Mouse (Mus musculus) forebrain, postnatal 0 days (tissue): ENCODE measurements around the gene Papolb. TPM values are rescaled to one million over a fixed set of nuclear protein-coding genes. Genes with fewer than 3 reads are reported as not detected.

ENCODE experiments used
- ATAC-seq: fragments of 200-750 bp; cut with Nextera tagmentation; 2 replicates; pipeline ENCODE4 v1.8.0; 2017; ENCODE audit warnings: mild to moderate bottlenecking, moderate library complexity
- DNase-seq: peaks from one replicate; pipeline ENCODE4 v3.0.0-alpha.2; 2015
- H3K27ac ChIP-seq: fragments of 300-500 bp; sonication (generic); 2 replicates; pipeline ENCODE4 v1.5.1; 2014; ENCODE audit warnings: low read depth, mild to moderate bottlenecking, antibody characterized with exemption, low read length, moderate library complexity, mixed read lengths
- H3K27me3 ChIP-seq: fragments of 300-500 bp; sonication (generic); 2 replicates; pipeline ENCODE4 v1.6.1; 2014; ENCODE audit warnings: mild to moderate bottlenecking, low read length, mixed read lengths; ENCODE audit not compliant: insufficient read depth
- H3K36me3 ChIP-seq: fragments of 300-500 bp; sonication (generic); 2 replicates; pipeline ENCODE4 v1.6.1; 2014; ENCODE audit warnings: mild to moderate bottlenecking, moderate library complexity; ENCODE audit not compliant: insufficient read depth
- H3K4me1 ChIP-seq: fragments of 300-500 bp; sonication (generic); 2 replicates; pipeline ENCODE4 v1.6.1; 2014; ENCODE audit warnings: antibody characterized with exemption; ENCODE audit not compliant: insufficient read depth
- H3K4me2 ChIP-seq: fragments of 300-500 bp; sonication (generic); 2 replicates; pipeline ENCODE4 v1.6.1; 2014; ENCODE audit warnings: low read depth, mild to moderate bottlenecking, moderate library complexity
- H3K4me3 ChIP-seq: fragments of 300-500 bp; sonication (generic); 2 replicates; pipeline ENCODE4 v1.5.1; 2014; ENCODE audit warnings: low read depth, low read length, mixed read lengths
- H3K9ac ChIP-seq: fragments of 300-500 bp; sonication (generic); 2 replicates; pipeline ENCODE4 v1.6.1; 2014; ENCODE audit warnings: mild to moderate bottlenecking
- H3K9me3 ChIP-seq: fragments of 300-500 bp; sonication (generic); 2 replicates; pipeline ENCODE4 v1.6.1; 2016; ENCODE audit warnings: low read length
- CTCF ChIP-seq: sonication (generic); IDR thresholded peaks from 2 replicates; pipeline ENCODE4 v1.5.1; 2016; ENCODE audit warnings: antibody characterized with exemption, control low read depth, low read depth
- WGBS: fragments of 180-500 bp; shearing (Covaris S2); extraction: QIAGEN DNeasy Blood & Tissue Kit; methylation state at CpG from one replicate; pipeline ENCODE4 v1.1.7; 2014; 5-methylcytosine and 5-hydroxymethylcytosine counted together
- polyA plus RNA-seq: library from polyadenylated mRNA; unstranded; fragments of >200 nt; fragmentation: Nextera tagmentation; extraction: Ambion mirVana; gene quantifications from 2 replicates; pipeline ENCODE4 v1.2.1, GENCODE M21; 2015
- total RNA-seq: library from RNA; depleted of rRNA; stranded (reverse); fragments of >200 nt; gene quantifications from 2 replicates; pipeline ENCODE4 v1.2.3, GENCODE M21; 2014

The Papolb gene
- total and polyA plus RNA-seq, 2 experiments from 2014 or later: 0.12 to 0.38 TPM

DNA sequence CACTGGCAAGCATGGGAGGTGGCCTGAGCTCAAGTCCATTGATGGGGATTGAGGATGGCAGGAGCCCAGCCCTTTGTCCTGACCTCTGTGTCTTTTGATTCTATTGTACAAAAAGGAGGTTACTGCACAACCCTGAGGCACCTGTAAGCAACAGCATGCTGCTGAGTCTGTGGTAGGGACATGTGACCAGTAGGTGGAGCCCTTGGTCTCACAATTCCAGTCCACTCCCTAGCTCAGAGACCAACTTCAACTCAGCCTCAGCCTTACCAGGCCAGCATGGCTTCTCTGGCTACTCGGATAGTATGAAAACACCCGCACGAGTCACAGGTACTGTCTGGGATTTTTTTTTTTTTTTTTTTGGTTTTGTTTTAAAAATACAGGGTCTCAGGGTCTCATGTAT lies 27.5 kb downstream of the Papolb start:
- Histone ChIP-seq H3K9me3 (no peaks in the 10 kb centered on the region), H3K4me2 (no peak overlapping the region), H3K4me3 (no peak overlapping the region), H3K4me1 (no peaks in the 10 kb centered on the region), H3K27ac (no peak overlapping the region), H3K27me3 (no peaks in the 10 kb centered on the region), H3K9ac (no peak overlapping the region), H3K36me3 (peaks cover 8% of the 10 kb centered on the region; the same call in 1 of the 2 replicates)
- DNase-seq (peak; percentile 83), ATAC-seq (peak; percentile 96)
- peak; percentile 90 for TF ChIP-seq CTCF
- 4% methylated on average over 3 of the region's 3 CpGs for WGBS

GRCm38 (mm10) chr5:142500918-142501317 lies 29.0 kb downstream of the Papolb start:
- H3K9ac ChIP-seq: no peak overlapping the region
- H3K27me3 ChIP-seq: no peaks in the 10 kb centered on the region
- WGBS: 81% methylated on average over 10 of the region's 10 CpGs
- no peak for TF ChIP-seq CTCF
- DNase-seq (no peak), ATAC-seq (no peak)
- no peaks in the 10 kb centered on the region for H3K9me3 ChIP-seq
- H3K4me2 ChIP-seq: no peak overlapping the region
- H3K4me3 ChIP-seq: no peak overlapping the region
- no peak overlapping the region for H3K27ac ChIP-seq
- no peaks in the 10 kb centered on the region for H3K4me1 ChIP-seq
- peaks cover 7% of the 10 kb centered on the region; the same call in 1 of the 2 replicates for H3K36me3 ChIP-seq

DNA sequence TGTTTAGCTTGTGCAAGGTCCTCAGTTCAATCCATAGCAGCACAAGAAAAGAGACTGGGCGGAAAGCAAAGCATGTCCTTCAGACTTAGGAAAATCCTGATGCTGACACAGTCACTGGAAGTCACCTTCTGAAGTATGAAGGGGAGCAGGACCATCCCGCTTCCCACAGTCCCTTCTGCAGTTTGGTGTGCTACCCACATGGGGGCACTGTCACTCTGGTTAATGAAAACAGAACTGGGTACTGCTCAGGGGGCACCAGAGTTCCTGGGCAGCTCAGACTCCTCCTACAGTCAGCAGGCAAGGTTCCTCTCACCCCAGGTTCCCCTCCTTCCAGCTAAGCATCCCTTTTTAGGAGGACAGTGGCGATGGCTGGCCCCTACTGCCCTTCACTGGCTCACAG lies 30.9 kb downstream of the Papolb start:
- ATAC-seq: peak; percentile 60
- TF ChIP-seq CTCF: peak; percentile 78
- Histone ChIP-seq H3K27me3 (no peaks in the 10 kb centered on the region), H3K9ac (no peak overlapping the region), H3K9me3 (no peaks in the 10 kb centered on the region), H3K4me1 (no peaks in the 10 kb centered on the region), H3K4me2 (no peak overlapping the region), H3K36me3 (peaks cover 7% of the 10 kb centered on the region), H3K4me3 (no peak overlapping the region), H3K27ac (no peak overlapping the region)
- WGBS: 24% methylated on average over 3 of the region's 3 CpGs
- peak; percentile 56 for DNase-seq

DNA sequence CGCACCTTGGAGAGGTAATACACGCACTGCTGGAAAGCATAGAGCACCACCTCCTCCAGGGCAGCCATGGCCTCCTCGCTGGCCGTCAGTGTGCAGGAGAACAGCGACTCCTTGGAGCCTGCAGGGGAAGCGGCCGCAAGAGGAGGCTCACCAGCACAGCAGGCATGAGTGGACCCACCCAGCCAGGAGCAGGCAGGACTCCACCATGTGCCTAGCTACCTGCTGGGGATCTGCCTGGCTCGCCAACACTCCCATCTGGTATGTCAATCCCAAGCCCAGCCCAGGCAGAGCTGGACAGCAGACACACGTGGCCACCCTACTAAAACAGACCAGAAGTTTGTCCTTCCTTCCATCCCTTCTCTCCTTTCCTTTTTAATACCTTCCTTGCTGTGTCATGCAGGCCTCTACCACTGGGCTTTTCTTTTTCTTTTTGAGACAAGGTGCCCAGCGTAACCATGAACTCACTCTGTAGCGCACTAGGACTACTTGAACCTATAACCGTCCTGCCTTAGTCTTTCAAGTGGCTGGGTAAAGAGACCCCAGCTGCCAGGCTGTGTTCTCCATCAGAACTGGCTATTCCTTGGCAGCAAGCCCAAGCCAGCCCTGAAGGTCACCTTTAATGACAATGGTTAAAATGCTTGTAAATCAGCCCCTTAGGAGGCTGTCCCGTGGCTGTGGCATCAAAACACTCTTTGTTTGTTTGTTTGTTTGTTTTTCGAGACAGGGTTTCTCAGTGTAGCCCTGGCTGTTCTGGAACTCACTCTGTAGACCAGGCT lies 34.4 kb downstream of the Papolb start:
- 46% methylated on average over 14 of the region's 14 CpGs for whole genome bisulfite sequencing
- Histone ChIP-seq H3K27me3 (no peaks in the 10 kb centered on the region), H3K4me3 (no peak overlapping the region), H3K27ac (no peak overlapping the region), H3K4me2 (no peak overlapping the region), H3K9me3 (no peaks in the 10 kb centered on the region), H3K36me3 (peaks cover 12% of the 10 kb centered on the region), H3K4me1 (no peaks in the 10 kb centered on the region), H3K9ac (no peak overlapping the region)
- no peak for TF ChIP-seq CTCF
- DNase-seq (no peak), ATAC-seq (no peak)

DNA sequence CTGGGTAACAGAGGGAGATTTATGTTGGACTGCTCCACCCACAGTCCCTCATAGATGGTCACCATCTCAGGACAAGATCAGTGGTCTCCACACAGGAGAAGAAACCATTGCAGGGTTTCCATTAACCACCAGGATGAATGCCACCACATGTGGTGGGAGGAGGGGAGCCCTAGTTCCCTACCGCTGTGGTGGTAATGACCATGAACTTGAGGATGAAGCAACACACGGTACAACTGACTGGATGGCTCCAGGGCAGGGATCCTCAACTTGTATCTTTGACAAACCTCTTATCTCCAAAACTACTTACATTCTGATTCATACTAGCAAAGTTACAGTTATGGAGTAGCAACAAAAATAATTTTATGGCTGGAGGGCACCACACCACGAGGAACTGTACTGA lies 36.6 kb downstream of the Papolb start:
- Histone ChIP-seq H3K4me1 (no peaks in the 10 kb centered on the region), H3K9me3 (no peaks in the 10 kb centered on the region), H3K27ac (no peak overlapping the region), H3K4me3 (no peak overlapping the region), H3K27me3 (no peaks in the 10 kb centered on the region), H3K36me3 (peaks cover 12% of the 10 kb centered on the region), H3K9ac (no peak overlapping the region), H3K4me2 (no peak overlapping the region)
- no peak for DNase-seq
- WGBS: 83% methylated on average over 3 of the region's 3 CpGs
- ATAC-seq: no peak
- no peak for TF ChIP-seq CTCF

GRCm38 (mm10) chr5:142489955-142490707 lies 39.7 kb downstream of the Papolb start:
- WGBS: 75% methylated on average over 9 of the region's 9 CpGs
- no peak for TF ChIP-seq CTCF
- ATAC-seq: no peak

GRCm38 (mm10) chr5:142486654-142487053 lies 43.2 kb downstream of the Papolb start:
- no peak overlapping the region for H3K9ac ChIP-seq
- DNase-seq (no peak), ATAC-seq (no peak; the same call in 1 of the 2 replicates)
- no peaks in the 10 kb centered on the region for H3K9me3 ChIP-seq
- peaks cover 10% of the 10 kb centered on the region for H3K36me3 ChIP-seq
- TF ChIP-seq CTCF: no peak
- H3K27ac ChIP-seq: no peak overlapping the region
- no peak overlapping the region for H3K4me3 ChIP-seq
- H3K4me1 ChIP-seq: no peaks in the 10 kb centered on the region
- no peak overlapping the region for H3K4me2 ChIP-seq
- 68% methylated on average over 9 of the region's 9 CpGs for WGBS
- no peaks in the 10 kb centered on the region for H3K27me3 ChIP-seq

More at GRCm38 (mm10) chr5:142489955-142490707, 39.7 kb downstream of the Papolb start:
- no peak overlapping the region for H3K9ac ChIP-seq
- H3K27me3 ChIP-seq: no peaks in the 10 kb centered on the region
- DNase-seq: no peak
- H3K4me1 ChIP-seq: no peaks in the 10 kb centered on the region
- no peaks in the 10 kb centered on the region for H3K9me3 ChIP-seq
- H3K4me3 ChIP-seq: no peak overlapping the region
- no peak overlapping the region for H3K27ac ChIP-seq
- peaks cover 17% of the 10 kb centered on the region for H3K36me3 ChIP-seq
- H3K4me2 ChIP-seq: no peak overlapping the region
